Mouse (Mus musculus) liver, embryonic 12.5 days (tissue): ENCODE data around the gene Ddah2. TPM values are rescaled to one million over a fixed set of nuclear protein-coding genes. Genes with fewer than 3 reads are reported as not detected.
A peak's percentile ranks its signal among the peaks of the same experiment; 100 is the strongest.

Experiments
- ATAC-seq: fragments of 200-750 bp; cut with Nextera tagmentation; 2 replicates; pipeline ENCODE4 v1.8.0; 2017; ENCODE audit warnings: moderate number of reproducible peaks, mild to moderate bottlenecking, moderate library complexity
- H3K27ac ChIP-seq: fragments of 300-500 bp; sonication (generic); 2 replicates; pipeline ENCODE4 v1.5.1; 2016; ENCODE audit warnings: mild to moderate bottlenecking
- H3K27me3 ChIP-seq: fragments of 300-500 bp; sonication (generic); replicated peaks from 2 replicates; pipeline ENCODE4 v1.6.1; 2016; ENCODE audit warnings: mild to moderate bottlenecking, moderate library complexity
- H3K36me3 ChIP-seq: fragments of 300-500 bp; sonication (generic); 2 replicates; pipeline ENCODE4 v1.6.1; 2016; ENCODE audit warnings: mild to moderate bottlenecking, moderate library complexity
- H3K4me1 ChIP-seq: fragments of 300-500 bp; sonication (generic); 2 replicates; pipeline ENCODE4 v1.6.1; 2016
- H3K4me2 ChIP-seq: fragments of 300-500 bp; sonication (generic); 2 replicates; pipeline ENCODE4 v1.6.1; 2016; ENCODE audit warnings: mild to moderate bottlenecking, moderate library complexity
- H3K4me3 ChIP-seq: fragments of 300-500 bp; sonication (generic); 2 replicates; pipeline ENCODE4 v1.5.1; 2016; ENCODE audit warnings: mild to moderate bottlenecking, moderate library complexity
- H3K9ac ChIP-seq: fragments of 300-500 bp; sonication (generic); 2 replicates; pipeline ENCODE4 v1.6.1; 2016; ENCODE audit warnings: mild to moderate bottlenecking, moderate library complexity
- H3K9me3 ChIP-seq: fragments of 300-500 bp; sonication (generic); replicated peaks from 2 replicates; pipeline ENCODE4 v1.6.1; 2016; ENCODE audit warnings: mild to moderate bottlenecking, moderate library complexity
- WGBS: fragments of 180-500 bp; shearing (Covaris S2); methylation state at CpG from one replicate; pipeline ENCODE4 v1.1.7; 2016; ENCODE audit not compliant: insufficient replicate concordance; 5-methylcytosine and 5-hydroxymethylcytosine counted together
- polyA plus RNA-seq: library from polyadenylated mRNA; unstranded; fragments of >200 nt; fragmentation: Nextera tagmentation; extraction: Ambion mirVana; gene quantifications from 2 replicates; pipeline ENCODE4 v1.2.1, GENCODE M21; 2016

Gene Ddah2
- polyA plus RNA-seq, 1 experiment from 2014 or later = 49.0 TPM

DNA sequence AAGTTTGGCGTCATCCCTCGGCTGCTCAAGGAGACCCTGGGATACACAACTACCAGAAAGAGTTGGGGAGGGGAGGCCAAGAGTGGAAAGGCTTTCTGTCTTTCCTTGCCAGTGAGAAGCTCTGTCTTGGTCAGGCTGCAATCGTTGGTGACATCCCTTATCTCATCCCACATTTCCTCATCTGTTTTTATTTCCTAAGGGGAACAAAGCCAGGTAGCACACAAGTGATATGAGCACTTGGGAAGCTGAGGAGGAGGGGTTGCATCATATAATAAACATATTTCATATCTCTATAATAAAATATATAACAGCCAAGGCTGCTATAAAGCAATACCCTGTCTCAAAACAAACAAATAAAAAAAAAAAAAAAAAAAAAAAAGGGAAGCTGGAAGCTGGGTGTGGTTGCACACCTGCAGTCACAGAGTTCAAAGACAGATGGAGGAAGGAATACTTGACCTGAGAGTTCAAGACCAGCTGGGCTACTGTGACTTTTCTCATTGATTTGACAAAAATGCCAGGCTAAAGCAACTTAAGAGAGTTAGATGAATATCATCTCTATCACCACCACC is 25.2 kb downstream of the Ddah2 start:
- H3K4me3 ChIP-seq = no peak overlapping the region
- no peaks in the 10 kb centered on the region for H3K9me3 ChIP-seq
- 0 out of 2 replicates have a peak, but pooled peaks cover 4% of the 10 kb centered on the region for H3K27me3 ChIP-seq
- no peak overlapping the region for H3K4me2 ChIP-seq
- H3K27ac ChIP-seq = no peak overlapping the region
- no peak for ATAC-seq
- peaks cover 40% of the 10 kb centered on the region for H3K4me1 ChIP-seq
- H3K36me3 ChIP-seq = no peaks in the 10 kb centered on the region
- no peak overlapping the region for H3K9ac ChIP-seq
- 39% methylated on average over 3 of the region's 3 CpGs for WGBS

DNA sequence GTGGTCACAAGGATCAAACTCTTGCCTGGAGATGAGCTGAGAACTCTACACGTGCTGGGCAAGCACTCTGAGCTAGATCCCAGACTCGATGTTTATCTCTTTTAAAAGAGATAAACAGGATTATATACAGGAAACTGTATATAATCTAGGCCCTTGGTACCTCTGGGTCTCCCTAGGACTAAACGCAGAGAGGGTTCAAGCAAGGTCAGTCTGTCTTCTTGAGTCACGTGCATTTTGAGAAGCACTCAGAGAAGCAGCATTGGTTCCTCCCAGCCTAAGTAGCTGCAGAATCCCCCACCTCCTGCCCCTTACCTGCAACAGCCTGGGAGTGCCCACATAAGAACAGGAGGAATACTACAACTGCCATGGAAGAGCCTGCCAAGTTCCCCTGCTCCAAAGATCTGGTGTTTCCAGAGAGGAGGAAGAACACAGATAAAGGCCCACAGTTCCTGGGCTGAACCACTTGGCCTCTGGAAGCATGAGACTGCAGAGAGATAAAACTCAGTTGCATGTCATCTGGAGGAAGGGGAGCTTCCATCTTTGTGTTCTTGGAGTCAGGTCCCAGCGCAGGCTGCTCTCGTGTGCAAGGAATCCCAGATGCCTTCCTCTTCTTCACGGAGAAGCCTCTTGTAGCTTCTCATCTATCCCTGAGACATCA is 26.5 kb downstream of the Ddah2 start, which contains the start of gene Ly6g6f:
Gene Ly6g6f, minus strand, starts transcription at position 403 of the 658 bp plus-strand sequence.
- Histone ChIP-seq H3K27ac (peak within 1 kb of the TSS; percentile 33; the same call in 1 of the 2 replicates), H3K4me3 (no peak within 1 kb of the TSS)
- no peak for ATAC-seq

DNA sequence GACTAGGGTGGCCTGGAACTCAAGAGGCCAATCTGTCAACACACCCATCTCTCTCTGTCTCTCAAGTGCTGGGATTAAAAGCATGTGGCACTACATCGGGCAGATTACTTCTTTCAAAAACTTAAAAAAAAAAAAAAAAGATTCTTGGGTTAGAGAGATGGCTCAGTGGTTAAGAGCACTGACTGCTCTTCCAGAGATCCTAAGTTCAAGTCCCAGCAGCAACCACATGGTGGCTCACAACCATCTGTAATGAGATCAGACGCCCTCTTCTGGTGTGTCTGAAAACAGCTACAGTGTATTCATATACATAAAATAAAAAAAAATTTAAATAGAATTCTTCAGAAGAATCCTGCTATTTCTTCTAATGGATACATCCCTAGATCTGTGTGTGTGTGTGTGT is 29.3 kb downstream of the Ddah2 start:
- Histone ChIP-seq H3K4me1 (peaks cover 48% of the 10 kb centered on the region), H3K4me2 (no peak overlapping the region; the same call in 1 of the 2 replicates), H3K9me3 (no peaks in the 10 kb centered on the region), H3K27me3 (no peaks in the 10 kb centered on the region), H3K27ac (no peak overlapping the region), H3K36me3 (peaks cover 27% of the 10 kb centered on the region), H3K4me3 (no peak overlapping the region), H3K9ac (no peak overlapping the region)
- ATAC-seq = no peak
- 45% methylated on average over 2 of the region's 2 CpGs for WGBS

More for the DNA sequence above, 26.5 kb downstream of the Ddah2 start, which contains the start of gene Ly6g6f:
- Histone ChIP-seq H3K36me3 (no peaks in the 10 kb centered on the region), H3K9ac (0 out of 2 replicates have a peak within 1 kb of the TSS, but pooled peaks have one; percentile 13), H3K9me3 (no peaks in the 10 kb centered on the region), H3K4me2 (no peak within 1 kb of the TSS), H3K4me1 (peaks cover 34% of the 10 kb centered on the region), H3K27me3 (0 out of 2 replicates have a peak, but pooled peaks cover 4% of the 10 kb centered on the region)
- WGBS = 38% methylated on average over 7 of the region's 7 CpGs

DNA sequence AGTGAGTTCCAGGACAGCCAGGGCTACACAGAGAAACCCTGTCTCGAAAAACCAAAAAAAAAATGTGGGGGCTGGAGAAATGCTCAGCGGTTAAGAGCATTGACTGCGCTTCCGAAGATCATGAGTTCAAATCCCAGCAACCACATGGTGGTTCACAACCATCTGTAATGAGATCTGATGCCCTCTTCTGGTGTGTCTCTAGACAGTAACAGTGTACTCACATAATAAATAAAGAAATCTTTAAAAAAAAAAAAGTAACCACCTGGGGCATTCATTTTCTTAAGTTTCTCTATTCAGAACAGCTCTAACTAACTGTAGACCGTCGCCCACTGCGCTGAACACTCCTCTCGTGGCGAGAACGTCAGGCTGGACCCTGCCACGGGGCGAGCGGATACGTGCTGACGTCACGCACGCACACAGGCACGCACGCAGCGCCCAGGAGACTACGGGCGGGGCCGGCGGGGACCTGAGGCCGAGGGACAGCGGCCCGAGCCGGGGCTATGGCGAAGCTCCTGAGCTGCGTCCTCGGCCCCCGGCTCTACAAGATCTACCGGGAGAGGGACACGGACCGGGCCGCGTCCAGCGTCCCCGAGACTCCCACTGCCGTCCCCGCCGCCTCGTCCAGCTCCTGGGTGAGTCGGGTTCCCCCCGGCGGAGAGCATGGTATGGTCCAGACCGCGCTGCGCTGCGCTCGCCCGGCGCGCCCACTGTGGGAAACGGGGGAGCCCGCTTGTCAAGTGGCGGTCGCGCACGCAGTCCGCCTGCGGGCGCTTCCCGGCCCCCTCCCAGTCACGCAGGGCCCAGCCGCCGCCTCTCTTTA is 30.2 kb downstream of the Ddah2 start, which contains the start of gene Abhd16a:
Gene Abhd16a, plus strand, starts transcription at position 439 of the 820 bp plus-strand sequence.
- H3K4me2 ChIP-seq = peak within 1 kb of the TSS; percentile 78
- H3K27me3 ChIP-seq = no peaks in the 10 kb centered on the region
- H3K27ac ChIP-seq = peak within 1 kb of the TSS; percentile 95
- H3K9me3 ChIP-seq = no peaks in the 10 kb centered on the region
- 1% methylated on average over 61 of the region's 67 CpGs for WGBS
- peak within 1 kb of the TSS; percentile 72 for H3K4me3 ChIP-seq
- peak; percentile 97 for ATAC-seq
- peak within 1 kb of the TSS; percentile 86 for H3K9ac ChIP-seq
- peaks cover 35% of the 10 kb centered on the region for H3K36me3 ChIP-seq
- peaks cover 48% of the 10 kb centered on the region for H3K4me1 ChIP-seq

DNA sequence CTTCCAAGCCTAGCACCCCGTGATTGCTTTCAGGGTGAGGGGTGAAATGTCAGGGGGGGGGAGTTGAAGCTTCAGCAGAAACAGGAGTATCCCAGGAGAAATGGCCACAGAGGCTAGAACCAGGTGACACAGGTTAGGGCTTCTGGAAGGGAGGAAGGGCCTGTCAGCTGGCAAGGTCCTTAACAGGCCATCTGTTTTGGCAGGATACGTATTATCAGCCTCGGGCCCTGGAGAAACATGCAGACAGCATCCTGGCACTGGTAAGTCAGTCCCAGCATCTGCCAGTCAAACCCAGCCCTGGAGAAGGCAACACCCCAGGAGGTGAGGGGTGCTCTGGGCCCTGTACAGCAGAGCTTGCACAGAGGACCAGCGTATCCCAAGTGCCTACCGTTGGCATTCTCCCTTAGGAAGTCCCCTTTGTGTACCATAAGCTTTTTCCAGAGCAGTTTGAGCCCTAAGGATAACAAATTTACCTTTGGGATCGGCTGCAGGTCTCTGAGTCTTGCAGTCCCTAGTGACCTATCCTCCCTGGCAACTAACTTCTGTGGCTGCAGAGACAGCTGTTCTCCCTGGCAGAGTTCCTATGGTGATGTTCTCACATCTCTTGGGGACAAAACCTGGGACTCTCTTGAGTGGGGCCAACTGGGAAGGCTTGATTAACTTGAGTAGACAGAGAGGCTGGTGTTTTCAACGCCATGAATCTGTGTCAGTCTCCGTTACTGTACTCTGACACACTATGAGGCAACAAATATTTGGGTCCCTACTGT is 31.5 kb downstream of the Ddah2 start:
- WGBS = 57% methylated on average over 8 of the region's 8 CpGs
- Histone ChIP-seq H3K4me1 (peaks cover 41% of the 10 kb centered on the region), H3K4me3 (peak overlapping the region; percentile 72), H3K27me3 (no peaks in the 10 kb centered on the region), H3K9me3 (no peaks in the 10 kb centered on the region), H3K36me3 (peaks cover 49% of the 10 kb centered on the region), H3K4me2 (peak overlapping the region; percentile 78), H3K27ac (peak overlapping the region; percentile 95), H3K9ac (peak overlapping the region; percentile 86)
- peak; percentile 62 for ATAC-seq

DNA sequence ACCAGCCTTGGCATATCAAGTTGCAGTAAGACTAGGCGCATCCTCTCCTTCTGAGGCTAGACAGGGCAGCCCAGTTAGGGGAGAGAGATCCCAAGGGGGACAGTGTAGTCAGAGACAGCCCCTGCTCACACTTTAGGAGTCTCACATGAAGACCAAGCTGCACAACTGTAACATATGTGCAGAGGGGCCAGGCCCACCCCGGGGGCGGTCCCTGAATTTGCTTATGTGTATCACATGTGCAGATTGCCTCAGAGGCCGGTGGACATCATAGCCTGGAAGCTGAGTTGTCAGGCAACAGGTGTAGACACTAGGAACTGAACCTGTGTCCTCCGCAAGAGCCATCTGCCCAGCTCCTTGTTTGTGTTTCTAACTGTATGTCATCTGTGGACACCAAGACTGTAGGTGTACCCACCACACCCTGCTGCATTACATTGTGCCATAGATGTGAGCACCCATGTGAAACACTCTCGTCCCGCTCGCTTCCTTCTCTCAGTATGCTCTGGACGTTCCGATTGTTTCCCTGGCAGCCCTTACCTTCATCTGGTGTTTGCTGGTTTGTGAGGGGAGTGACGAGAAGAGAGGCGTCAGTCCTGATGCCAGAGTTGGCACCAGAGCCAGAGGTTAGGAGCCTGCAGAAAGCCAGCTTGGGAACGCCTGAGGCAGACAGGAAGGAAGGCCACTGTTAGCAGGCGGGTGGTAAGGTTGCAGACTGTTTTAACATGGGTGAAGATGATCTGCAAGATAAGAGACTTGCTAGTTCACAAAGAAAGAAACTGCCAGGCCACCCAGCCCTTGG is 33.8 kb downstream of the Ddah2 start:
- Histone ChIP-seq H3K36me3 (peaks cover 71% of the 10 kb centered on the region), H3K27me3 (no peaks in the 10 kb centered on the region), H3K27ac (0 out of 2 replicates have a peak overlapping the region, but pooled peaks have one; percentile 53), H3K9me3 (no peaks in the 10 kb centered on the region), H3K4me3 (no peak overlapping the region), H3K4me2 (no peak overlapping the region), H3K9ac (peak overlapping the region; percentile 6; the same call in 1 of the 2 replicates), H3K4me1 (peaks cover 36% of the 10 kb centered on the region)
- no peak for ATAC-seq
- 85% methylated on average over 14 of the region's 14 CpGs for WGBS

DNA sequence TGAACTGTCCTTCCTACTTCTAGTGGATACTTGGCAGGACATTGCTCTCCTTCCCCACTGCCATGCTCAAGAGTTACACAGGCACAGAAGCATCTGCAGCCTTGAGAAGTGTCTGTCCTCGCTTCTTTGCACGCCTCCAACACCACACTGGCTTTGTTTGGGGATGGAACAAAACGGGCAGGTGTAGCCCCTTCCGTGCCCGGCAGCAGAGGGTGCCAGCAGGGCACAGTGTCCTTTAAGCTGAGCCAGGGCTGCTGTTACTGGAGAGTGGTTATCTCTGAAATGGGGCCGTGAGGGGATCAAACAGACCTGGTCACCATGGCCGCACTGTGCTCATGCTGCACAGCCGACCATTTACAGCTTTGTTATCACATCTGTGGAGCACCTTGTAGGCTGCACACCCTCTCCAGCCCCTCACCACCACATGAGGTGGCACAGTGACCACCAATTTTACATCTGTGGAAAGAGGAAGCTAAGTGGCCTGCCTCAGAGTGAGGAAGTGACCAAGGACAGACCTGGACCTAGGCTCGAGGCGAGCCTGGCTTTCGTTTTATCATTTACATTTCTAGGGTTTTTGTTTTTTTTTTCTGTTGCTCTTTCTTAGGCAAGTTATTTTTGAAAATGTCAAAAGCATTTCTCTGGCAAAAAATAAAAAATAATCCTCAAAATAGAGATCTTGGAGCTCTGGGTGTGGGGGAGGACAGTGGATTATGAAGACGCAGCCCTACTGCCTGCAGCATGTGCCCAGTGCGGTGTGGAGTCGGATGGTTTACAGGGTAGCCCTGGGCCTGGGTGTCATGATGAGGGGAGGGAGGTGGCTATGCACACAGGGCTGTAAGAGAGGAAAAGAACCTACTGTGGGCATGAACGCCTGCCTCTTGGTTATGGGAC is 35.9 kb downstream of the Ddah2 start:
- Histone ChIP-seq H3K27me3 (no peaks in the 10 kb centered on the region), H3K36me3 (peaks cover 92% of the 10 kb centered on the region), H3K9ac (no peak overlapping the region), H3K4me1 (peaks cover 38% of the 10 kb centered on the region), H3K9me3 (no peaks in the 10 kb centered on the region), H3K4me2 (no peak overlapping the region), H3K27ac (0 out of 2 replicates have a peak overlapping the region, but pooled peaks have one; percentile 42), H3K4me3 (no peak overlapping the region)
- ATAC-seq = no peak
- 75% methylated on average over 15 of the region's 15 CpGs for WGBS

DNA sequence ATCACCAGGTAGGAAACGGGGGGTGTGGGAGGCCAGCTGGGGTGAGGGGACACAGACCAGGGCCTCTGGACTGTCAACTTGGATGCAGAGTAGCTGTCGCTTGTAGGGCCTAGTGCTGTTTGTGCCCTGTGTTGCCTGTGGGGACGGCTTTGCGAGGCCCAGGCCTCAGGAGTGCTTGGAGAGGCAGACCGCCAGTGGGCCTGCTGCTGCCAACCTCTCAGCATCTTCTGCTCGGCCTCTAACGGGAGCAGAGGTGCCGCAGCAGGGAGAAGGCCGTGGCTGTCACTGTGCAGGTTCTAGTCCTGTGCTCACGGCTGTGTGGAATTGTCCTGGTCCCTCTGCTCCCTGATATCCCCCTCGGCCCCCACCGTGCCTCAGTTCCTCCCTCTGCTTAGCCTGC is 37.8 kb downstream of the Ddah2 start:
- Histone ChIP-seq H3K9me3 (no peaks in the 10 kb centered on the region), H3K36me3 (peaks cover 100% of the 10 kb centered on the region), H3K27me3 (no peaks in the 10 kb centered on the region), H3K27ac (no peak overlapping the region), H3K9ac (no peak overlapping the region), H3K4me2 (no peak overlapping the region), H3K4me1 (peaks cover 31% of the 10 kb centered on the region), H3K4me3 (no peak overlapping the region)
- WGBS = 89% methylated on average over 12 of the region's 12 CpGs
- ATAC-seq = no peak

DNA sequence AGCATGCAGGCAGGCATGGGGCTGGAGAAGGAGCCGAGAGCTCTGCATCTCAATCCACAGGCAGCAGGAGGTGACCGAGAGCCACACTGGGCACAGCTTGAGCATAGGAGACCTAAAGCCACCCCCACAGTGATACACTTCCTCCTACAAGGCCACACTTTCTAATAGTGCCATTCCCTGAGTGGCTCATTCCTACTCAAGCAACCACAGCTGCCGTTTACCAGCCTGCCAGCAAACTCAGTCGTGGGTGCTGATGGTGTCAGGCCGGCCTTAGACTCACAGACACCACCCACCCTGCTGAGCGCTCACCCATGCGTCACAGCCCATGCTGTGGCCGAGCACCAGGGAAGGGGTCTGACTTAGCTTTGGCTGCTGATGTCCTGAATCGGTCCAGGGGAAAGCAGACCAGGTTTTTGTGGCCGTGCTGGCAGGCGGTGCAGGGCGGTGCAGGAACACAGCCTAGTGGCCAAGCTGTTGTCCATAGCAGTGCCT is 38.4 kb downstream of the Ddah2 start:
- H3K4me2 ChIP-seq = no peak overlapping the region
- H3K4me3 ChIP-seq = no peak overlapping the region
- ATAC-seq = no peak
- peaks cover 100% of the 10 kb centered on the region for H3K36me3 ChIP-seq
- H3K27me3 ChIP-seq = no peaks in the 10 kb centered on the region
- H3K27ac ChIP-seq = no peak overlapping the region
- peaks cover 28% of the 10 kb centered on the region for H3K4me1 ChIP-seq
- no peaks in the 10 kb centered on the region for H3K9me3 ChIP-seq
- WGBS = 86% methylated on average over 12 of the region's 12 CpGs
- H3K9ac ChIP-seq = no peak overlapping the region

DNA sequence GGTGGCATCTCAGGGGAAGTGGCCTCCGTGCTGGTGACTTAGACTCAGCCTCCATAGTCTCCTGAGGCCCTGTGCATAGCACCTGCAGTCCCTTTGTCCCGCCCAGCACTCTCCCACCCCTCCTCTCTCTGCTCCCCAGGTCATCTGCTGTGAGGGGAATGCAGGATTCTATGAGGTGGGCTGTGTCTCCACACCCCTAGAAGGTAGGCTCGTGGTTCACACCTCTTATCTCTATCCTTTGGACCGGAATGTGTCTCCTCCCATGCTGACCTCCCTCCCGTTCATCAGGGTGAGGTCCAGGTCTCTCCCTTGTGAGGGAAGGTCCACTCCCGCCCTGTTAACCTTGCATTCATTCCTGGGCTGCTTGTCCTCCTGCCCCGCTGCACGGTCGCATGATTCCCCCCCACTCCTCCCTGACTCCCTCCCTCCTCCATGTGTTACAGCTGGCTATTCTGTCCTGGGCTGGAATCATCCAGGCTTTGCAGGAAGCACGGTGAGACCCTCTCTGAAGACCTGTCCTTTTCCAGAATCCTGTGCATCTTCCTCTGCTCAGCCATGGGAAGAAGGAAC is 41.4 kb downstream of the Ddah2 start:
- H3K9ac ChIP-seq = 0 out of 2 replicates have a peak overlapping the region, but pooled peaks have one; percentile 14
- no peak overlapping the region for H3K4me3 ChIP-seq
- peaks cover 50% of the 10 kb centered on the region for H3K4me1 ChIP-seq
- no peak overlapping the region for H3K27ac ChIP-seq
- WGBS = 66% methylated on average over 10 of the region's 10 CpGs
- ATAC-seq = no peak
- peaks cover 88% of the 10 kb centered on the region for H3K36me3 ChIP-seq
- H3K9me3 ChIP-seq = no peaks in the 10 kb centered on the region
- no peak overlapping the region for H3K4me2 ChIP-seq
- H3K27me3 ChIP-seq = no peaks in the 10 kb centered on the region
